Mouse (Mus musculus) lung, adult 2 months (tissue): Measurements from ENCODE around the gene Rbmxl2. TPM values are rescaled to one million over a fixed set of nuclear protein-coding genes. Genes with fewer than 3 reads are reported as not detected.

Experiments used
- DNase-seq: peaks from one replicate; pipeline ENCODE4 v3.0.0; 2022
- H3K4me1 ChIP-seq: fragments of 200-500 bp; 2 replicates; pipeline ENCODE4 v1.6.1; 2011; ENCODE audit warnings: low read length; ENCODE audit not compliant: control insufficient read depth, insufficient read depth
- H3K4me3 ChIP-seq: fragments of 200-500 bp; replicated peaks from 2 replicates; pipeline ENCODE3; 2011; ENCODE audit warnings: low read depth, mild to moderate bottlenecking, control low read depth, low read length; ENCODE audit errors: extremely low read depth
- CTCF ChIP-seq: fragments of 200-500 bp; IDR thresholded peaks from 2 replicates; pipeline ENCODE4 v1.5.1; 2011; ENCODE audit warnings: mild to moderate bottlenecking, low read length, control low read depth; ENCODE audit not compliant: insufficient read depth
- POLR2A ChIP-seq: fragments of 200-500 bp; IDR thresholded peaks from 2 replicates; pipeline ENCODE4 v1.6.1; 2011; ENCODE audit warnings: low read depth, mild to moderate bottlenecking, control low read depth, low read length, borderline replicate concordance; ENCODE audit errors: extremely low read depth
- WGBS: fragments of 180-500 bp; shearing (Covaris S2); methylation state at CpG from one replicate; pipeline ENCODE4 v1.1.7; 2018; 5-methylcytosine and 5-hydroxymethylcytosine counted together
- polyA plus RNA-seq: library from polyadenylated mRNA; depleted of rRNA; stranded (reverse); fragments of >200 nt; gene quantifications from 2 replicates; pipeline ENCODE4 v1.2.3, GENCODE M21; 2012; rRNA removed

Rbmxl2 gene
- polyA plus RNA-seq, 1 experiment: not detected

GRCm38 (mm10) chr7:107241371-107241883 lies 32.2 kb downstream of the Rbmxl2 start:
- 76% methylated on average over 5 of the region's 5 CpGs for WGBS
- no peak overlapping the region for H3K4me3 ChIP-seq
- DNase-seq: no peak
- no peaks in the 10 kb centered on the region for H3K4me1 ChIP-seq
- TF ChIP-seq POLR2A: no peak
- TF ChIP-seq CTCF: no peak

DNA sequence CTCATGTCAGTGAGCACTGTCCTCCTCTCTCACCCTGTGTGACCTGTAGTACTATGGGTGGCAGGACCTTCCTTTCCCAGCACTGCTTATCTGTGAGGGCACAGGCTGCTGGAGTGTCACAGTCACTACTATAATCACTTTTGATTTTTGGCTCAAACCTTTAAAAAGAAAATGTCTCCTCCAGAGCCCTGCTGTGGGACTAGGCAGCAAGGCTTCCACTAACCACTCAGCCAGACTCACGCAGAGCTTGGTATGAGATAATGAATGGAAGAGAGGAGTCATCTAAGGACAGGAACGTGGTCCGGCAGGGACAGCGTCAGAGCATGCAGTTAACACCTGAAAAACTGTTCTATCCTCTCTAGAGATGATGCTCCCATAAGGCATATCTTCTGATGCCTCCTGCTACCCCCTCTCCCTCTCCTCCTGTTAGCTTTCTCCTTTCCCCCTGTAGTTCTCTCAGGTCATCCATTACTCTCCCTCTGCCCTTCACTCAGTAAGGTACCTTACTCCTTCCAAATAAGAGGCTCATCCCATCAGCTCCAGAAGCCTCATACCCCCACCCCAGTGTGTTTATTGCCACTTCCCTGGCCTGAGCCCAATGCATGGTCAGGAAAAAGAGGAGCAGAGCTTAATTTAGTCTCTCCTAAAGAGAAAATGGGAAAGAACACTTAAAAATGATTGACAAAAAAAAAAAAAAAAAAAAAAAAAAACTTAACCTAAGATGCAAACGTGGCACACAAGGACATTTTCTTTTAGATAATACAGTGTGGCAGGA lies 41.2 kb downstream of the Rbmxl2 start:
- WGBS: 69% methylated on average over 5 of the region's 5 CpGs
- no peak for DNase-seq
- TF ChIP-seq POLR2A (no peak), CTCF (no peak)
- no peak overlapping the region for H3K4me3 ChIP-seq
- H3K4me1 ChIP-seq: no peaks in the 10 kb centered on the region

- Histone ChIP-seq H3K4me3 (no peak overlapping the region), H3K4me1 (no peaks in the 10 kb centered on the region)
- DNase-seq: no peak
- no peak for TF ChIP-seq CTCF
- TF ChIP-seq POLR2A: no peak
- 82% methylated on average over 3 of the region's 3 CpGs for WGBS
These were observed 44.1 kb downstream of the Rbmxl2 start for GRCm38 (mm10) chr7:107253355-107253754.

DNA sequence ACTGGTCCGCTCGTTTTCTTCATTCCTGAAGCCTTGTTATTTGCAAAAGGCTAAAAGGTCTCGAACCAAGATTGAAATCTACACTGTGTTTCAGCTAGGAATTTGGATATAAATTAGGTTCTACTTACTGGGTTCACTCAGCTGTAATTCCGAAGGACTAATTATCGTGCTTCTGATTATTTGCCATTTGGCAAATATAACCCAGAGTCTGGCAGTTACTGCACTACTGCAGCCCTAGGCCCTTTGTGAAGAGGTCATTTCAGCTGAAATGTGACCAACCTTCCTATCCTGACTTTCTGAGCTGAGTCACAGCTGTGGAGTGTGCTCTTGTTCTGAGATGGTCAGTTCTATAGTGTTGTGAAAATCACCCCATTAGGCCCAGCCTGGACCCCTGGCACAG lies 50.7 kb downstream of the Rbmxl2 start:
- H3K4me1 ChIP-seq: no peaks in the 10 kb centered on the region
- WGBS: 66% methylated on average over 5 of the region's 5 CpGs
- DNase-seq: no peak

More for the DNA sequence above, 50.7 kb downstream of the Rbmxl2 start:
- TF ChIP-seq POLR2A: no peak
- no peak for TF ChIP-seq CTCF
- H3K4me3 ChIP-seq: no peak overlapping the region

Other genes starting within 250 kb of the Rbmxl2 start
- gene Olfr6, start 245.5 kb upstream of the Rbmxl2 start, polyA plus RNA-seq: not detected in 2 replicates
- gene Olfr711, start 234.0 kb upstream of the Rbmxl2 start, polyA plus RNA-seq: not detected in 2 replicates
- gene Olfr2, start 203.4 kb upstream of the Rbmxl2 start, polyA plus RNA-seq: not detected in 2 replicates
- gene Olfr713, start 178.3 kb upstream of the Rbmxl2 start, polyA plus RNA-seq: not detected in 2 replicates
- not detected in 2 replicates for gene Olfr714, start 138.5 kb upstream of the Rbmxl2 start, polyA plus RNA-seq
- not detected in 2 replicates for gene Olfr17, start 116.2 kb upstream of the Rbmxl2 start, polyA plus RNA-seq
- gene Olfr715b, start 99.1 kb upstream of the Rbmxl2 start, polyA plus RNA-seq: not detected in 2 replicates
- gene Olfr715, start 78.4 kb upstream of the Rbmxl2 start, polyA plus RNA-seq: not detected in 2 replicates
- gene Olfr716, start 71.1 kb upstream of the Rbmxl2 start, polyA plus RNA-seq: not detected in 2 replicates
- gene Nlrp14, start 42.5 kb upstream of the Rbmxl2 start, polyA plus RNA-seq: not detected in 2 replicates
- gene Syt9, start 161.3 kb downstream of the Rbmxl2 start, polyA plus RNA-seq: 0.21 and 0.48 TPM in 2 replicates